Mouse (Mus musculus) cerebellum, adult 11 months (tissue): ENCODE data around the gene Gm5795.
"Not testable (repeated sequence)": the region's sequence is repeated elsewhere in the genome, so short reads cannot be mapped to it uniquely, and the experiment has no call there.

Experiments
- DNase-seq: peaks from one replicate; pipeline ENCODE4 v3.0.0; 2022

Gene Gm5795

DNA sequence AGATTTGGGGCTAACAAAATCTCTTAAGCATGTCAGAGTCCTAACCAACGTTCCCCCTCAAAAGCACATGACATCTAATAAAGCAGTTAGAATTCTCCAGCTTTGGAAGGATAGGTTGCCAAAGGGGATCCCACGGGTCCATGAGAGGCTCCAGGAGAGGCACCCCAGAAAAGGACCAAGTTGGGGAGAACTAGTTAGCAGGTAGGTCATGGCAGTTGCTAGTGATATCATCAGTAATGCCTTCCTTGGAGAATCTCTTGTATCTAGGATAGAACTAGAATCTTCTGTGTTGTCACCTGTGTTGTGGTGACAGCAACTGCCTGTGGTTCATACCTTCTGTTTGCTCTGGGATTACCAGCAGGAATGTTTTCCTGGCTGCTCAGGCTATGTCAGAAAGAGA lies at the start of gene Gm5795:
TSS of gene Gm5795 (plus strand) at position 301 of the 400 bp plus-strand sequence.
- not testable (repeated sequence) for DNase-seq

DNA sequence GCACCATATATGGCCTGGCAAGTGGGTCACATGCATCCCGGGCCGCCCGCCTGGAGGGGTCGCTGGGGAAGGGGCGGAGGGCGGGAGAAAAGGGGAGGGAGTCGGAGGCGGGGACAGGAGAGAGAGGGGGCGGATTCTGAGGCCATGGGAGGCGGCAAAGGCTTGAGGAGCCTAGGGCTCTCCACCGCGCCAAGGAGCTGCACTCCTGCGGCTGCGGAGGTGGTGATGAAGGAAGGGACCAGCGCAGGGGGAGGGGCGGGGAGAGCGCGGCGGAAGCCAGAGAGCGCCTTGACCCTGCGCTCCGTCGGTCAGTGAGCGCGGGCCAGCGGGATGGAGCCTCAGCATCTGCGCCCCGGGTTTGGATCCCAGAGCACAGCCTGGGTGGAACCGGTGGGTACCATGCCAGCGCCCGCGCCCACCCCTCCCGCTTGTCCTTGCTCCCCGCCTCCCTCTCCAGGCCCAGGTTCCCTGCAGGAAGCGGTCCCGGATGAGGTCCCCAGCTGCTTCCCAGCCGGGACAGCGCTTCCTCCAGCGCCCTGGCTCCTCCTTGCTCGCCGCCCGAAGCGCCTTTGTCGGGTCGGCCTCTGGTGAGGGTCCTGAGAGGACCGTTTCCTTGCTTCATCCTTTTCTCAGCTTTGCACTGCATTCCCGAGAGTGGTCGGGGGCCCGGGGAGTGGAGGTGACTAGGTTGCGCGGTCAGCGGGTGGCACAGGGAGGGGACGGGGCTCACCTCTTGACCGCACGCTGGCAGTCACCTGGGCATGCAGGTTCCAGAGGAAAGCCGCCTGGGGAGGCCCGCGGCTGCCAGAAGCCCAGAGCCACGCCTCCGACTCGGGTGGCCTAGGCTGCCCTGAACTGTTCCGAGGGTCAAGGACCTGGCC lies 20.5 kb downstream of the Gm5795 start, which contains the start of gene D830030K20Rik:
TSS of gene D830030K20Rik (plus strand) at position 217 of the 881 bp plus-strand sequence.
- not testable (repeated sequence) for DNase-seq

DNA sequence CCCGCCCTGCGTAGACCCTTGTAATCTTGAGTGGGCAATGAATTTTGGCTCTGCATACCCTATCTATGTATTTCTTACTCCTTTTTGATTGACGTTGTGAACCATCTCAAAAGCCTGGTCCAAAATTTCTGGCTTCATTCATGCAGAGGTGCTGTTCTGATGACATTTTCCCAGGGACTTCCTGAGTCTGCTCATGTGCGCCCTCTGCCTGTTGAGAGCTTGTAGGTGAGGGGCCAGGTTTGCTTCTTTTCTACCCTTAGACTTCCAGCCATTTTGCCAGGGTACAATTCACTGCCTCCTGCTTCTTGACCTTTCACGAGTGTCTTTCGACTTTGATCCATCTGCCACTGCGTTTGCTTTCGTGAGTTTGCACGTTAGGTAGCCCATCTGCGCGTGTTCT lies 21.3 kb downstream of the Gm5795 start:
- peak; percentile 0 for DNase-seq
